Mouse (Mus musculus) ovary, postnatal 10 days (tissue): Measurements from ENCODE around the gene Olig1.

Source experiments
- DNase-seq: peaks from one replicate; pipeline ENCODE4 v3.0.0; 2022; ENCODE audit warnings: low spot score

Olig1 gene

DNA sequence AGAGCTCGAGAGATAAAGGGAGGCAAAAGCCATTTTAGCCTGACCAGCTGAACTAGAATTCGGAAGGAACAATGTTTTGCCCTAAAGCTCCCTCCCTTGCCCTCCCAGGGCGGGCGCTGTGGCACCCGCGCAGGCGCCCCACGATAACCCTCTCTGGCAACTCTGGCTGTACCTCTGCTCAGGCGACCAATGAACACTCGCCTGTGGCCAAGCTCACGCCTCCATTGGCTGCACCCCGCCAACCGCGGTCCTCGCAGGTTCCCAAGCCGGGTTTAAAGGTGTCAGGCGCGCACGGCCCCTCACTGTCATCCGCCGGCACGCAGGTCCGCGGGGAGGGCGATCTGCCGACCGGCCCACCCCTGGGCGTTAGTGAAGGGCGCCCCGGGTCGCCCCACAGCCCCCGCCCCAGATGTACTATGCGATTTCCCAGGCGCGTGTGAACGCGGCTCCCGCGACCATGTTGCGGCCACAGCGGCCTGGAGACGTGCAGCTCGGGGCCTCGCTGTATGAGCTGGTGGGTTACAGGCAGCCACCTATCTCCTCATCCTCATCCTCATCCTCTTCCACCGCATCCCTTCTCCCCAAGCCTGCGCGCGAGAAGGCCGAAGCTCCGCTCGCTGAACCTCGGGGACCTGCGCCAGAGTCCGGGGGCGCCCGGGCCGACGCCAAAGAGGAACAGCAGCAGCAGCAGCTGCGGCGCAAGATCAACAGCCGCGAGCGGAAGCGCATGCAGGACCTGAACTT, at the start of gene Olig1:
Gene Olig1 (plus strand): TSS at position 305 of the 744 bp plus-strand sequence.
- DNase-seq, result no peak

DNA sequence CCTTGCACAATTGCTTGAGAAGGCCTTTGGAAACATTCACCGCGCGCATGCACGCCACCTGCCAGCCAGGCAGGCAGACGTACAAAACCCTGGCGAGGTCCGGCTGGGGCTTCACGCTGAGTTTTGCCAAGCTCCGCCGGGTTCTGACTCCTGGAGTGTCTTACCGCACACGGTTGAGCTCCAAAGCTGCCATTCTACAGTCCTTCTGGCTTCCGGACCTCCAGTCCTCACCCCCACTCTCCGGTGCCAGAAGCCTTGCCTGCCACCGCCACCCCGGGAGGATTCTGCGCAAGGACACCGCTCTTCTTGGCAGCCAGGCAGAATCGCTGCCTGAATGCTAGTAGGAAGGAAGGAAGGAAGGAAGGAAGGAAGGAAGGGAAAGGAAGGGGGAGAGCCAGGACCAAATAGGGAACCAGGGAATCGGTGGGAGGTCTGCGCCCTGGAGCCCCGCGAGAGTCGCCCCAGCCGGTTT, 47.4 kb upstream of the Olig1 start:
- DNase-seq, result no peak

DNA sequence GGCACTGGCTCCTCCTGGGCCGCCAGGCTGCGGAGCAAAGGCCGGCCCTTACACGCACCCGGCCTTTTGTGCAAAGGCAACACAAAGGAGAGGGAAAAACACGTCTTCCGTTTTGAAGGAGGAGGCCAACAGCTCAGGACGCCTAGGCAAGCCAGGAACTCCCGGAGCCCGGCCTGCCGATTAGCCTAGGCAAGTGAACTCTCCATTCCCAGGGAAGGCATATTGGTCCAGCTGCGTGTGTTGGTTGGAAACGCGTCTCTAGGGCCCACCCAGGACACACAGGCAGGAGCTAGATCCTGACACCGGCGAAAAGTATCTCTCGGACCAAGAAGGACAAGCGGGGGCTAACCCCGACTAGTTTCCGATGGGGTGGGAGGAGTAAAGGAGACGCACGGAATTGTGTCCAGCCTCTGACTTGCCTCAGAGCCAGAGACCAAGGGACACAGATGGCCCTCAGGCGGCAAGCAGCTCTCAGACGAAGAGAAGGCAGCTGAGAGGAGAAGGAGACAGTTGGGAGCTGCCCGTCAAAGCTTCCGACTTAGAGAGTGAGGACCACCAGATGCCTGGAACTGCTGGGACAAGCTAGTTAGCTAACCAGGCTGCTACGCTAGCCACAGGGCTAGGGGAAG, 46.8 kb upstream of the Olig1 start:
- no peak for DNase-seq

DNA sequence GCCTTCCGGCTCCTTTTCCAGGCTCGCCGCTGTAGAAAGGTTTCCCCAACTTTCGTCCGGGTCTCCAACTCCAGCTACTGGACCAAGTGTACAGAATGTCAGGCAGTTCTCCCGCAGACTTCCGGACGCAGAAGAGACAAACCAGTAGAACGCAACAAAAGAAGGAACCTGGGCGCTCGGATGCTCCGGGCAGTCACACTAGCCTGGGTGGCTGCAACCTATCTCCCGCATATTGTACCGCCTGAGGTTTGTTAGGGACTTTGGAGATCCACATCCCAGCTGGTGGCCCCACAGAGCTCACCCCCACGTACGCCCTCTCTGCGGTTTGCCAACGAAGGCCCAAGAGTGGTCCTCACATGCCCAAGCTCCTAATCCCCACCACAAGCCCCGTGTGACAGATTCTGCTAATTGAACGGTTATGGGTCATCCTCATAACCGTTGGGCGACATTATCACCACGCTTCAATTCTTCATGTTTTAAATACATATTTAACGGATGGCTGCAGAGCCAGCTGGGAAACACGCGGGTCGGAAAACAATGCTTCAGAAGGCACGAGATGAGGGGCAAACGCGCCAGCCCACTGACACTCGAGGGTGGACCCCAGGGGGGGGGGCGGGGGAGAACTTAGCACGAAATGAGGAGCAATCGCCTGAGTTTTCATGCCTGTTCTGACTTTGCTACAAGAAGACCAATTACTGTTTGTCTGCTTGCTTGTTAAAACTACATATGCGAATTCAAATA, 46.1 kb upstream of the Olig1 start:
- DNase-seq, result no peak

DNA sequence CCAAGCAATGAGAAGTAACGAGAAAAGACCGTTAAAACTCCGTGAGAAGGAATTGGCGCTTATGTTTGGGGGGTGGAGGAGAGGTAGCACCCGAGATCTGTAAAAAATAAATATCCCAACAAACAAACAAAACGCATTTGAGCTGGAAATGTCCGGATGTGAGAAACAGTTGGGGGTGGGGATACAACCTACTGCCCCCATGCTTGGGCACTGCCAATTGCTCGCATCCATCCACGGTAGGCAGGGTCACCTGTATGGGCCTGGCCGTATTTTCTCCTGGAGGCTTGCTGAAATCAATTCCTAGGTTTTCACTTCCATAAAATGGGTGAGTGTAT, 45.5 kb upstream of the Olig1 start:
- DNase-seq, result no peak

DNA sequence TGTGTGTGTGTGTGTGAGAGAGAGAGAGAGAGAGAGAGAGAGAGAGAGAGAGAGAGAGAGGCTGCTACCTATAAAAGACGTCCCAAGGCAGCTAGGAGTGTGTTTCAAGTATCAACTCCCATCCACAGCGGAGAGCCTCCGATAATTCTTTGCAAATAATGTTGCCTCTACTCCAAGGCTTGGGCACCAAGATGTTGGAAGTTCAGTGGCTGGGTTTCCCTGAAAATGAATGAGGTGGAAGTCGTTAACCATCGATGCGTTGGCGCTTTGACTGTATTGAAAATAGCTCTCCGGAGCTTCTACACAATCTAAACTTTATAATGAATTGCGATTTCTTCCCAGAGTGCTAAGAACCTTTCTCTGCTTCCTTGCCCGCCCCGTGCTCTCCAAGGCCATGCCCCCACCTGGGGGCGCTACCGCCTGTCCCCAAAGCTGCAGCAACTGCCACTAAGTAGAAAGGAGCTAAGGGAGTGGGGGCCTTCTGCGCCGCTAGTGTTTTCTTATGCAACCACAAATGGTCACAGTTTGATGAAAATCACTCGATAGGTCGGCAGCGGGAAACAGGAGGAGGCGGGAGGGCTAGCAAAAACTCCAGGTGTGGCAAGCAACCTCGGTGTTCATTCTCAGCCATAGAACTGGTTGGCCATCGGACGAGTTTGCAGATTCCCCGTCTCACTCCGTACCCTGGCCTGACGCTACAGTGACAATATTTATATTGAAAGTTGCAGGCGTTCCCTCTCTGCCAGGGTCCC, 44.9 kb upstream of the Olig1 start:
- no peak for DNase-seq

DNA sequence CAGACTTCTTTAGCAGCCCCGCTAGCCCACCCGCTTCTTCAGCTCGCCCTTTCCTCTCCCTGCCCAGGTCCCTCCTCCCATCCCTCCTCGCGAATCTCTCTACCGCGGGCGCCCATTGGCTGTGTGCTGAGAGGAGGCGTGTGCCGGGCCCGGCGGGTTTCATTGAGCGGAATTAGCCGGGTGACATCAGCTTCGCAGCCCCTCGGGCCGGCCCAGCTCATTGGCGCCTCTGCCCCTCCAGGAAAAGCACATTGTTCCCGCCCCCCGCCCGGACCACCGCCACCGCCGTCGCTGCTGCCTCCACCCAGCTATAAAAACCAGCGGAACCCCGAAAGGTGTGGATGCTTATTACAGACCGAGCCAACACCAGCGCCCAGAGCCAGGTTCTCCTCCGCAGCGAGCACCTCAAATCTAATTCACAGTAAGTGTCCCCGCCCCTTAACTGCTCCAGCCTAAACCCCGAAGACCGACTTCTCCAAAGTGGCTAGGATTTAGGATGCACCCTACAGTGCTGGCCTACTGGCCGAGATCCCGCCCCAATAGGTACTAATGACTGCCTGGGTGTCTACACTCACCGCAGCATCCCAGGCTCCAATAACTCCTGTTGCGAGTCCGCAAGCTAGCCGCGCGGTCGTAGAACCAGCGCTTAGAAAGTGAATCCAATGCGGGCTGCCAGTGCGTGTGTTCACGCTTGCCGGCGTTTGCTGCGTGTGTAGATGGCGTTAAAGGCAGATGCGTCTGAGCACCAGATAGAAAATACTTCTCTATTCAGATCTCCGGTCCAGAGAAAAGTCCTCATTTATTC, 44.1 kb upstream of the Olig1 start, which contains the start of gene Olig2:
Gene Olig2 (plus strand): TSS at position 225 of the 805 bp plus-strand sequence.
- no peak for DNase-seq

DNA sequence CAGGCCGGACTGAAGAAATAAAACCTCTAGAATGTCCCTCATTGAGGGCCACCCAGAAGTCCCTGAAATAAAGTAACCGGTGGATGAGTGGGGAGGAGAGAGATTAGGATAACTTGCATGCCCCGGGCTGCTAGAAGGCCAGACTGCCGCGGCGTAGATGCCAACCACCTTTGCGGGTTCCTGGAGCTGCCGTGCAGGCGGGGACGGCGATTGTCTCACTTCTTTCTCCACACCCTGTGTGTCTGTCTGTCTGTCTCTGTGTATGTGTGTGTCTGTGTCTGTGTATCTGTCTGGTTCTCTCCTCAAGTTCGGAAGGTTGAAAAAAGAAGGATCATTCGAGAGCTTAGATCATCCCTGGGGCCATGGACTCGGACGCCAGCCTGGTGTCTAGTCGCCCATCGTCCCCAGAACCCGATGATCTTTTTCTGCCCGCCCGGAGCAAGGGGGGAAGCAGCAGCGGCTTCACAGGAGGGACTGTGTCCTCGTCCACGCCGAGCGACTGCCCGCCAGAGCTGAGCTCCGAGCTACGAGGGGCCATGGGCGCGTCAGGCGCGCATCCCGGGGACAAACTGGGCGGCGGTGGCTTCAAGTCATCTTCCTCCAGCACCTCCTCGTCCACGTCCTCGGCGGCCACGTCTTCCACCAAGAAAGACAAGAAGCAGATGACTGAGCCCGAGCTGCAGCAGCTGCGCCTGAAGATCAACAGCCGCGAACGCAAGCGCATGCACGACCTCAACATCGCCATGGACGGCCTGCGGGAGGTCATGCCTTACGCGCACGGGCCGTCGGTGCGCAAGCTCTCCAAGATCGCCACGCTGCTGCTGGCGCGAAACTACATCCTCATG, 43.3 kb upstream of the Olig1 start:
- no peak for DNase-seq

DNA sequence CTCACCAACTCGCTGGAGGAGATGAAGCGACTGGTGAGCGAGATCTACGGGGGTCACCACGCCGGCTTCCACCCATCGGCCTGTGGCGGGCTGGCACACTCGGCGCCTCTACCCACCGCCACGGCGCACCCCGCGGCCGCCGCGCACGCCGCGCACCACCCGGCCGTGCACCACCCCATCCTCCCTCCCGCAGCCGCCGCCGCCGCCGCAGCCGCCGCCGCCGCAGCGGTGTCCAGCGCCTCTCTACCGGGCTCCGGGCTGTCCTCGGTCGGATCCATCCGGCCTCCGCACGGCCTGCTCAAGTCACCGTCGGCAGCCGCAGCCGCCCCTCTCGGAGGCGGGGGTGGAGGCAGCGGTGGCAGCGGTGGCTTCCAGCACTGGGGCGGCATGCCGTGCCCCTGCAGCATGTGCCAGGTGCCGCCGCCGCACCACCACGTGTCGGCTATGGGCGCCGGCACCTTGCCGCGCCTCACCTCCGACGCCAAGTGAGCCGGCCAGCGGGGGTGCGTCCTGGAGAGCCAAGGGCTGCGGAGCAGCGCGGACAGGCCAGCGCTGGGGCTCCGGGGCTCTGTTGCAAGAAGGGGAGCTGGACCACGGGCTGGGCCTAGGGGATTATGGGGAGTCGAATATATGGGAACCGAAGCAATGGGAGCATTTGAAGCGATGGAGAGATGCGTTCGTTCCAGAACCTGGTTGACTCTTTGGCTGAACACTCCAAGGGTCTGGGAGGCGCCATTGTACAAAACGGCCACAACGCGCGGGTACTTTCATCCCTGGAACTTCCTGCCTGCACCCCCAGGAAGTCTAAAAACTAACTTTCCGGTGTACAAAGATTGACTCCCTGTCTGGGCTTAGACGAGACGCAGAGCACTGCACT, 42.5 kb upstream of the Olig1 start:
- DNase-seq, result no peak

DNA sequence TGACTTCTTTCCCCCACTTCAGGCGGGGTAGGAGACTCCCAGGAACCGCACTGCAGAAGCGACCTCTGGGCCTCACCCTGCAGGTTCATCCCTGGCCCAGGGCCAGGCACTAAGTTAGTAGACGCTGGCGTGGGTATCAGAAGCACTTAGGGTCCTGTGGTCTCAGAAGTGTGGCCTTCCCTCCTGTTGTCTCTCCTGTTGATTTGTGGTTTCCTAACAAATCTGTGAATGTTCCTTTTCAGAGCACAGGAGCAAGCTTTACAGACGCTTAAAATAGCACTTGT, 41.9 kb upstream of the Olig1 start:
- no peak for DNase-seq

DNA sequence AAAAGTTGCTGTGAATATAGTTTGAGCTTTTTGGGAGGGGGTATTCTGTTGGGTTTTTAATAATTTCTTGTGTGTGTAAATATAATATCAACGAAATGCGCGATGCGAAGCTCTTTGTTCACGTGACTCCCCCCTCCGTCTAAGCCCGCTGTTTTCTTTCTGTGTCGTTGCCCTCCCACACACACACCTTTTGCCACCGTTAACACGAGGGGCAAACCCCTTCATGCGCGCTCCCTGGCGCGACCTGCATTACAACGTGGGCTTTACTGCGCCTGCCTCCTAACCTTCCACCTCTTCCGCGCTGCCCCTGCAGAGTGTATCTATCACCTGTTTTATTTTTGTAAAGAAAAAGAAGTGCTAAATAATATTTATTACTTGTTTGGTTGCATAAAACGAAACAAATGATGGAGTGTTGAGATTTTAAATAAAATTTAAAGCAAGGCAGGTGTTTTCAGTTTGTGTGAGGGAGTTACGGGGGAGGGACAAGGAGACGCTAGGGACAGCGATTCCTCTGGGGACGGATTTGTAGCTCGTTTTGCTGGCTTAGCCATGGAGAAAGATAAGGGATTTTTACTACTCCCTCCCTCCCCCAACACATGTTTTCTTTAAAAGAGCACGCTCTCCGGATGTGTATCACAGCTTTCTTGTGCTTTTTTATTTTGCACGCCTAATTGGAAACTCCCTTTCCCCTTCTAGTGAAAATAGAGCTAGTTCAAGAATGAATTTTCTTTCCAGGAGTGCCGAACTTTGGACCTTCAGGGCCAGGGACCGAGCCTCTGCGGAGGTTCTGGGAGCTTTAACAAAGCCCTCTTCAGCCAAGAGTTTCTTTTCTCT, 41.1 kb upstream of the Olig1 start:
- no peak for DNase-seq

DNA sequence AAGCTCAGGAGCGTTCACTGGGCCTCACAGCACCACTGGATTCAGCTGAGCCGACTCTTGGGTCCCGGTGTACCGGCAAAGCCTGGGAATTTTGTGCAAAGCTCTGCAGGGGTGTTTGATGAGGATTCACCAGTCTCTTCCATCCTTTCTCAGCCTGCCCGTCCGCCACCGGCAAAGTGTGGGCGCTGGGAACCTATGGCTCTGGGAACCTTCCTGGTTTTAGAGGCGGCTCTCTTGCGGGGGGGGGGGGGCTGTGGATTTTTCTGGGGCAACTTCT, 40.6 kb upstream of the Olig1 start:
- DNase-seq, result no peak

DNA sequence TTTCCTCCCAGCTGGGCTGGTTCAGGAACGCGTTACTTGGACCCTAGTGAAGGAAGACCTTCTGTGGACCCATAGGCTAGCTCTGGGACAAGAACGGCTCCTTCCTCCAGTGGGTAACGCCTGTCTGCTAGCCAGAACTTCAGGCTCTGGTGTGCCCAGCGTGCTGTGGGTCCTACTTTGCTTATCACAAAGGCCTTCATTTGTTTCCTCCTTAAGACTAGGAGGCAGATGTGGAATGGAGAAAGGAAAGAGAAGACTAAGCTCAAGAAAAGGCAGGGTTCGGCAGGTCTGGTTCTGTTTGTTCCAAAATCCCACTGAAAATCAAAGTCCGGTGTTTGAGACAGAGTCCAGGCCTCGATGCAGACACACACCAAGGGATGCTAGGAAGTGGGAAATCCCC, 39.9 kb upstream of the Olig1 start:
- DNase-seq, result no peak

DNA sequence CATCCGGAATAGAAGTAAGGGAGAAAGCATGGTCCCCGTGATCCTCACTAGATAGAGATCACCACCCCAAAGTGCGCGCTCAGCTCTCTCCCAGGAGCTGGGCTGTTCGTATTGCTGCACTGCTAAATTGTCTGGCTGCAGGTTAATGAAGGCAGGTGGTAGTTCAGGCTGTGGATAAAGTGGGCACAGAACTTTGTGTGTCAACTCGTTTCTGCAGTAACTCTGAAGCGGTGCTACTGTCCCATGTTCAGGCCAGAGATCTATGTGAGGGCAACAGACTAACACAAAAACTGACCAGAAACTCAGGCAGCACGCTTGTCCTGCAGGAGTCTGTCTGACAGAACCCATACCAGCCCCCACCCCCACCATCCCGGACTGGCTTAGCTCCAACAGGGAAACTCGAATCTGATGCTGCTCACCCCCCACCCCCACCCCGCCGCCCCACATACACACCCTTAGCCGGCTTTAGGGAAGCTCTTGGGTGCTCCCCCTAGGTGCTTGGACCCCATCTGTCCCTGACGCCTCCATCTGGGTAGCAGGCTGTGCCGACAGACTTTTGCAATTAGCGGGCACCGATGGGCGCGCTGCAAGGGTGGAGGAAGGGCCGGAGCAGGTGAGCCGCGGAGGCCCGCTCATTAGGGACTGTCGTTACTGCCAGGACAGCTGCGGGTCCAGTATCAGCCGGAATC, 37.6 kb upstream of the Olig1 start:
- no peak for DNase-seq

DNA sequence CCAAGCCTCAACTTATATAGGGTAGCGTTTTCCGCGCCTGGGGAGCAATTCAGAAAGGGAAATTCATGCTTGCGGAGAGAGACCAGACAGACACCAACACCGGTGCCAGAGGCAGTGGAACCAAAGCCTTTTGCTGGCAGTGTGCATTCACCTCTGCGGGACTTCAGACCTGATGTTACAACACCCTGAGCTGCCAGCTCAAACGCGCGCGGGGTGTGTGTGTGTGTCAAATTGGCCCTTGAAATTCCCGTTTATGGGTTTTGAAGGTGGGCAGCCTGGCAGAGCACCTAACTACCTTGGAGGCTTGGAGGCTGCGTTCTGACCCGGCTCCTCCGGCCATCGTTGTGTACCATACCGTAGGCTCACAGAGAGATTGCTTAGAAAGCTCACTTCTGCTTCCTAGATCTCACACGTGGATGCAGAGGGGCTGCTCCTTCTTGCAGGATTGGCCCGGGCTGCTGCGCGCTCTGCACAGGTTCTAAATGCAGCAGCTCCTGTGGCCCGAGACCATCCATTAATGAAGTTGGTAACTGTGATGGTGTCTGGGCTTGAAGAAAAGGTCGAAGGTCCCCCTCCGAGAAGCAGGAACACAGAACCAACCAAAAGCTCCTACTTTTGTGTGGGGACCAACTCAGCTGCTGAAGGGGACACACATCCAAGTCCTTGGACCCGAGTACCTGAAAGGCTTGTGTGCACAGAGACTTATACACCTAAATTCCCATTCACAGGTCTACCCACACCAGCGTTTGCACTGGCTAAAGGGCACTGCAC, 36.9 kb upstream of the Olig1 start:
- DNase-seq, result no peak

DNA sequence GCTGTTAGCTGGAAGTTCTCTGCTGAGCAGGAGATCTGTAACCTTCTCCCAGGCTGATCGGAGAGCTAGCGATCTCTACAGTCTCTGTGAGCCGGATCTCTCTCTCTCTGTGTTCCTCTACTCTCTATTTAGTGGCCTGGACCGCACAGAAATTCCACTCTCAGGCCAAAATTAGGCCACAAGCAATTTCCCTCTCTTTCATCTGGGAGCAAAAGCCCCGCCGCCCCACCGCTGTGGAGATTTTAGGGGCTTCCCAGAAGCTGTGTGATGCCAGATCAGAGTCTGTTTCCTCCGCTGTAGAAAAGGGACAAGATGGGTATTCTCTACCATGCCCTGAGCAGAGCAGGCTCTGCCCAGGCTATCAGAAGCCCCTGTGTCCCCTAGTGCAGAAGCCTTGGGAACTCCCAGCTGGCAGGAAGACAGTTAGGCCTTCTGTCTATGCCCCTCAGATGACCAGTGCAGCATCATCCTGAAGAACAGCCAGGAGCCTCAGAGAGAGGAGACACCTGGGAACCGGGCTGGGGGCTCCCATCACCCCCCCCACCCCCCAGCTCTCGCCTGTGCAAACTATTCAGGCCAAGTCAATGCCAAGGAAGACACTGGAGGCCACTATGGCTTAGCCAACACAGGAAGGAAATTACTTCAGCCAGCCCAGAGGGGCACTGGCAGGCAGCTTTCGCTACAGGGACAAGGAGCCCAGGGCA, 36.2 kb upstream of the Olig1 start:
- no peak for DNase-seq

DNA sequence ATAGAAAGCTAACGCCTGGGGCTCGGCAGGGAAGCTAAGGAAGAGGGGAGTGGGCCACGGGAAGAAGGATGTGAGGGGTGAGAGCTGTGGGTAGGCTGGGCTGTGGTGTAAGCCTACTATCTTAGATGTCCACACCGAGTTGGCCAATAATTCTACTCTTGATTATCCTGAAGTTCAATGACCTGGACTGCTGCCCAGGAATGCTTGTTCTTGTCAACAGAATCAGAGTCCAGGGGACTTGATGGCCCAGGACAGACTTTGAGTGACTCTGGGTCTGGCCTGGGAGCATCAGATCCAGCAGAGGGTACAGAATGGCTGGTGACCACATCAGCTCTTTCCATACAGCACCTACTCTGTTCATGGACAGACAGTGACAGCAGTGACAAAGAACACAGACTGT, 30.5 kb upstream of the Olig1 start:
- no peak for DNase-seq
